Mouse (Mus musculus) layer of hippocampus, postnatal 36 days (tissue): ENCODE results near the gene Cdsn. TPM values are rescaled to one million over a fixed set of nuclear protein-coding genes. Genes with fewer than 3 reads are reported as not detected.
"Not testable (repeated sequence)": the region's sequence is repeated elsewhere in the genome, so short reads cannot be mapped to it uniquely, and the experiment has no call there.

Source experiments
- DNase-seq, 2 experiments: peaks; one replicate each; pipeline ENCODE4 v3.0.0; 2022
- total RNA-seq, 2 experiments: library from RNA; stranded (reverse); gene quantifications; 2 replicates each; pipeline ENCODE4 v1.2.3; 2021

Cdsn gene
- total RNA-seq: under 1 TPM in 1 of 2 experiments, not detected in 1; 0.40 TPM

DNA sequence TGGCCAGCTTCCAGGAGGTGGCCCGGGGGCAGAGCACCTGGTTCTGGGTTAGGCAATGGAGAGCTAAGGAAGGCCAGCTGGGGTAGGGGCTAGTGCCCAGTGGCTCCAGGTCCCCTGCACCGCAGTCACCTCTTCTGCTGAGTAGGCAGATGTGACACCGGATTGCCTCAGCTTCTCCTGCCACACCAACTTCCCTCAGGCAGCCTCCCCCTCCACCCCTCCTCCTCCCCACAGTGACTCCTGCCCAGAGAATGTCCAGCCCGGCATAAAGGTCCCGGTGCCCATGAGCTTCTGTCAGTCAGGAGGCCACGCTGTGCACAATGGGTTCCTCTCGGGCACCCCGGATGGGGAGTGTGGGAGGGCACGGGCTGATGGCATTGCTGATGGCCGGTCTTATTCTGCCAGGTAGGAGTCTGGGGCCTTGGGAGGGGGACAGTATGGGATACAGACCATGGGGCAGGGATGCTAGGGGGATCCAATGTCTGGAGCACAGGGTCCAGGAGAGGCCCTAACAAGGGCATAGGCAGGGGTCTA, at the start of gene Cdsn:
Gene Cdsn (plus strand): TSS at position 248 of the 534 bp plus-strand sequence.
- DNase-seq: no peak

DNA sequence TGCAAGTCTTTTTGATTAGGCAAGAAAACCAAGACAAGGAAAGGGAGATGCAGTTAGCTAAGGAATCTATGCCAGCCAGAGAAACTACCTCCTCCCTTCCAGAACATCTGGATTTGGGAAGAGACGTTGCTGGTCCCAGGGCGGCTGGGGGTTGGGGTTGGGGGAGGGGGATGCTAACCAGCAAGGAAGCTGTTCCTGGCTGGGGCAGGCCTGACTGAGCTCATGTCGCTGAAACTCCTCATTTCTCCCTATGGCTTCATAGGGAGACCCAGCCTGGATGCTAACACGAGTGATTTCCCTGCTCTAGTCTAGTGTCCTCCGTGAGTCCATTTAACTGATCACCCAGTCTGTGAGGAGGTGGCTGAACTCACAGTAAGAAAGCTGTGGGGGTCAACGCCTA, 49.7 kb upstream of the Cdsn start:
- no peak for DNase-seq

DNA sequence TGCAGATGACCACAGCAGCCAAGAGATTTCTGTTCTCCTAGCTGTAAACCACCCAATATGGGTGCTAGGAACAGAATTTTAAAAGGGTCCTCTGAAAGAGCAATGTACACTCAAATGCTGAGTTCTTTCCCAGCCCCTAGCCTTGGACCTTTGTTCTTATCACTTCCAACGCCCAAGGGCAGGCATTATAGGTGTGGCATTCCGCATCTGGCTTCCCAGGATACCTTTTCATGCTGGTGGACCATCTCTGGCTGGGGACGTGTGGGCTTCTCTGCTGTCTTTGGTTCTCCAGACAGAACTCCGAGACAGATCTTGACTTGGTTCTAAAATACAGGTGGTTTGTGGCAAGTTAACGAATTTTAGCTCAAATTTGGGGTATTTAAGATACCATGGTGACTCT, 49.2 kb upstream of the Cdsn start:
- no peak for DNase-seq

DNA sequence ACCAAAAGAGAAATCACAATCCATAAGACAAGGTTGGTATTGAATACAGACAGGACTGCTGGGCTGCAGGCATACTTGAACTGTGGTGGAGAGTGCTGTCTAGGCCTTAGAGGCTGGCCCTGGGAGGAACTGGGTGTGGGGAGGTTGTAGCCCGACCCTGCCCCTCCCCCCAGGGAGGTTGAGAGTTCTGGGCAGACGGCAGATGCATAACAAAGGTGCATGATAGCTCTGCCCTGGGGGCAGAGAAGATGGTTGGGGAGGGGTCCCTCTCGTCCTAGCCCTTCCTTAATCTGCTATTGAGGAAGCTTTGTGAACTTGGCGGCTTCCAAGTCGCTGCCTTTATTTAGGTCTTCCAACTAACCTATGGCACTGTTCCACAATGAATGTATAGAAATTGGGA, 48.1 kb upstream of the Cdsn start:
- DNase-seq: no peak

- no peak for DNase-seq
Observed at GRCm38 (mm10) chr17:35504628-35505481, 47.1 kb upstream of the Cdsn start.

GRCm38 (mm10) chr17:35505776-35506175, 46.2 kb upstream of the Cdsn start, which contains the start of gene Pou5f1:
Pou5f1 (plus strand) TSS chr17:35506018.
- no peak for DNase-seq

DNA sequence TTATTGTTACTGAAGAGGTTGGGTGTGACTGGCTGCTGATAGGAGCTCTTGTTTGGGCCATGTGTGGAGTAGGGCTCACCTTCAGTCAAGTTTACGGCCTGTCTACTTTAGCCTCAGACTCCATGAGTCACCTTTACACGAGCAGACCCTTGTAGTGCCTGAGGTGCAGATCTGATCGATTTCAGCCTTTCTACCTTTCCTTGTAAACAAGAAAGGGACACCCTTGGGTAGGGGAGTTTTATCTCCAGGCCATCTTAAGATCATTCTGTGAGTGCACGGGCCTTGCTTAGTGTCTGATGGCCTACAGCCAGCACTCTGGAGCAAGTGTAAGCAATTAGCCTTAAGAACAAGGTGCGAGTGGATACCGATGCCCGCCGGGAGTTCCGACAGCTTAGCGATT, 45.0 kb upstream of the Cdsn start:
- no peak for DNase-seq

DNA sequence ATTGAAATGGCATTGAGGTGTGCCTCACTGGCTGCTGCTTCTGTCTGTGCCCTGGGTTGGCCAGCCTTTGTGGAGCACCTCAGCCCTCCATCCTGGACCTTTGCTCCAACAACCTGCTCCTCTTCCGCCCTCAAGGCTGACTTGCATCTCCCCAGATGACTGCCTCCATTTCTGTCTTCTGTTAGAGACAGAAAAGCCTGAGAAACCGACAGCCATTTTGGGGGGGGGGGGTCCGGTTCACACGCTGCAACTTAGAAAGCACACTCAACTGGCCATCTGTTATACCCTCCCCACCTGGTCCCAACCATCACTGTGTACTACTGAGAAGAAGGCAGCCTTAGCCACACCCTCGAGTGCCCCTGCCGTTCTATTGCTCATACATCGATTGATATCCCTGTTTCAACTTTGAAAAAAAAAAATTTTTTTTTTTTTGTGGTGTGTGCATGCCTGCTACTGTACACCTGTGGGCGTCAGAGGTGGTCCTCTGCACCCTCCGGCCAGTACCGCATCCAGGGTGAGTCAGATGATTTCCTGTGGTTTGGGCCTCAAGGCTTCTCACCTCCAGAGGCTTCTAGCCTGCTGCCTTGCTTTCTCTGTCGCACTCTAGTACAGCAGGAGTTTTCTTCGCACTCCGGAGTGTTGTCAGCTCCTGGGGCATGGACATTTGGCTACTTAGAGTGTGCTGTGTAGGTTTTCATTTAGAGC, 44.2 kb upstream of the Cdsn start:
- no peak for DNase-seq

- not testable (repeated sequence) for DNase-seq
Observed at GRCm38 (mm10) chr17:35508279-35508678, 43.6 kb upstream of the Cdsn start.

DNA sequence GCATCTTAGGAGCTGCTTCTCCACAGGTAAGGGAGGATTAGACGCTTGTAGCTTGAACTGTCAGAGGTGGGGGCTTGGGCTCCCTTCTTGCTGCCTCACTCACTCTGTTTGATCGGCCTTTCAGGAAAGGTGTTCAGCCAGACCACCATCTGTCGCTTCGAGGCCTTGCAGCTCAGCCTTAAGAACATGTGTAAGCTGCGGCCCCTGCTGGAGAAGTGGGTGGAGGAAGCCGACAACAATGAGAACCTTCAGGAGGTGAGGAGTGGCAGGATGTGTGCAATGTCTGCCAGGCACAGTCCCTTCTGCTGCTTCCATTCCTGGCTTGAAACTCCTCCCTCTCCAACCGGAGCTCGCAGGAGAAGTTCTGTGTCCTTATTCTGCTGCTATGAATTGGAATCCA, 42.6 kb upstream of the Cdsn start:
- DNase-seq: no peak

DNA sequence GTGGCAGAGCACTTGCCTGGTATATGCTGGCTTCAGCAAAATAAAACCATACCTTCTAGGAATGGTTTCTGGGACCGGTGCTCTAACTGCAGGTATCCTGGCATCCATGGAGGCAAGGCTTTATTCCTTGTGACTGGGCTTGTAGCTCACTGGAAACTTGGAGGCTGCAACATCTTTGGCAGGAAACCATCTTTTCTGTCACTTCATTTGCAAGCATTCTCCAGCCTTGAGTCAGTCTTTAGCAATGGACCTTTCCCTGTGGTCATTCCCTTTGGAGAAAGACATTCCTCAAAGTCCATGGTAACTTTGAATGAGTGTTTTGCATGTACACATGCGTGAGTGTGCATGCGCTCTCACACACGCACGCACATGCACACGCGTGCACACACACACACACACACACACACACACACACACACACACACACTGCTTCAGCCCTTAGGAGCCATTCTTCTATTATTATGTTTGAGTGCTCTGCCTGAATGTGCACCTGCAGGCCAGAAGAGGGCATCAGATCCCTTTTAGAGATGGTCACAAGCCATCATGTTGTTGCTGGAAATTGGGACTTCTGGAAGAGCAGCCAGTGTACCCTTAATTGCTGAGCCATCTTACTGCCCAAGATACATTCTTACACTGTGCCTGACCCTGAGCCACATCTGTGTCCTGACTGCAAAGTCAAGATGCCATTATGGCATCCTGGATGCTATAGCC, 38.9 kb upstream of the Cdsn start:
- no peak for DNase-seq

GRCm38 (mm10) chr17:35513886-35514285, 38.0 kb upstream of the Cdsn start:
- peak; percentile 26 to 33 for DNase-seq

DNA sequence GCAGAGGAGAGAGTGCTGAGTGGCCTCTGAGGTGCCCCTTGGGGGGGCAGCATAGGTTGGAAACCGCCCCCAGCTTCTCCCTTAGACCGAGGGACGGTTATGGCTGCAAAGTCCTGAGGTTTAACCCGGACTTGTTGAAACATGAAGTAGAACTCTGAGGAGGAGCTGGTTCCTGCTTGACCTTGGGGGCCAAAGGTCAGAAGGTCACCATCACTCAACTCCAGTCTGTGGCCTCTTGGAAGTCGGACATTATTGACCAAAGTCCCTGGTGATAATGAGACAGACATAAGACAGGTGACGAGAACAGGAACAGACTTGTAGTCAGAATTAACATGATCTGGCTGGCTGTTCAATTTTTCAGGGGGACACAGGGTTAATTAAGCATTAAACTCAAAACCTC, 37.2 kb upstream of the Cdsn start:
- DNase-seq: no peak

- DNase-seq: no peak
Observed at GRCm38 (mm10) chr17:35515911-35516640, 35.9 kb upstream of the Cdsn start.

DNA sequence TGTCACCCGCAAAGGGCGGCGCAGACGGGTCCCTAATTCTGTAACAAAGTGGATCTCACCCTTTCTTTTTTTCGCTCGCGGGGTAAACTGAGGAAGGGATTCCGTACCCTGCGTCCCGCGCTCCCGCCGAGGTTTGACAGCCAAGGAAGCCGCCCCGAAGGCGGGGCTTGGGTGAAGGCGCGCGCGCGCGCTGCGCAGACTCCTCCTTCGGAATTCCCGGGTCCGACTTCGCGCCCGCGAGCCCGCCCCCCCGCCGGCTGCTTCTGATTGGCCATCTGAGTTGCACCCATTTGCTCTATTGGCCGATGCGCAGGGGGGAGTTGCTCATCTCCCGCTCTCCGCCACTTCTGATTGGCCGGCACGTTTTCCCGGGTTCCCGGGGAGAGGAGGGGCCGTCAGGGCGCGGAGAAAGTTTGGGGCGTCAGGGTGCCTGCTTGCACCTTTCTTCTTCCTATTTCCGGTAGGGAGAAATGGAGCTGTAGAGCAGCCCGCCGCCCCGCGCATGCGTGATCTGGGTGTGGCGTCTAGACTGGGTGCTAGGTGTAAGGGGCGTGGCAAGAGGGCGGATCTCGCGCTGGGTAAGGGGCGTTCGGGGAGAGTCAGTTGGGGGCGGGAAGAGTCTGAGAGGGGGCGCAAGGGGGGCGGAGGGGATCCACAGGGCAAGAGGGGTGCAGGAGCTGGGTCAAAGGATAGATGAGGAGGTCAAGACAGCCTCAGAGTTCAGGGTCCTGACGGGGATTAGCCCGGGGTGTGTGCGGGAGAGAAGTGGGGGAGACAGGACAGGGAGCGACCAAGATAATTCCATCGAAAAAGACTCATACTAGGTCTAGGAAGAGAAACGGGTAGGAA, 35.1 kb upstream of the Cdsn start, which contains the start of the genes Tcf19 and Cchcr1:
Gene Tcf19 (minus strand): TSS at position 173 of the 849 bp plus-strand sequence.
Gene Cchcr1 (plus strand): TSS at position 449 of the 849 bp plus-strand sequence.
- peak; percentile 93 to 95 for DNase-seq

- no peak for DNase-seq
Observed at GRCm38 (mm10) chr17:35517526-35517925, 34.4 kb upstream of the Cdsn start.

DNA sequence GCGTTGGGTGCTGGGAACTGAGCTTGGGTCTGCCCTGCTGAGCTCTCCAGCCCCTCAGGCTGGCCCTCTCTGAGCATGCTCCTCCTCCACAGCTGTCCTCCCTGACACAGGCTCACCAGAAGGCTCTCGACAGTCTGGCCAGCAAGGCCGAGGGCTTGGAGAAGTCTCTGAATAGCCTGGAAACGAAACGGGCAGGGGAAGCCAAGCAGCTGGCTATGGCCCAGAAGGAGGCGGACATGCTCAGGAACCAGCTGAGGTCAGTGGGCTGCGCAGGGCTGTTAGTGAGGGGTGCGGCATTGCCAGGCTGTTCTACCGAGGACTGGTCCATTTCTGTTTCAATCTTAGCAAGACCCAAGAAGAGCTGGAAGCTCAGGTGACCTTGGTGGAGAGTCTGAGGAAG, 27.6 kb upstream of the Cdsn start:
- no peak for DNase-seq

DNA sequence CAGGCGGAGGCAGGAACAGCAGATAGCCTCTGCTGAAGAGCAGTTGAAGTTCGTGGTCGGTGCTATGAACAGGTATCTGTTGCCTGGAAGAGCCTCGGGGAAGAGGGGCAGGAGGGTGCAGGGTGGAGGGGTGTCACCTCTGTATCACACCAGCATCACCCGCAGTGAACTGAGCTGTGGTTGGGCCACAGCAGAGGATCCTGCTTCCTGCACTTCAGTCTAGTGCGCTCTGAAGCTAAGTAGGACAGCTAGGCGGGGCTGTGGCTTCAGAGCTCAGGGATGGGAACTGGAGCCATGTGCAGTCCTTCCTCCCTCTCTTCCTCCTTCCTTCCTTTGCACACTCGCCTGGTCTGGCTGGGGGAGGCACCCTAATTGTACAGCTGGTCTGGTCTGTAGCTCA, 25.3 kb upstream of the Cdsn start:
- DNase-seq: no peak

- DNase-seq: no peak
Observed at GRCm38 (mm10) chr17:35532360-35532759, 19.6 kb upstream of the Cdsn start.

- no peak for DNase-seq
Observed at GRCm38 (mm10) chr17:35532901-35533300, 19.0 kb upstream of the Cdsn start, which contains the start of gene Psors1c2. Psors1c2 (plus strand) TSS chr17:35533201.

GRCm38 (mm10) chr17:35534343-35534742, 17.6 kb upstream of the Cdsn start:
- peak; percentile 70 to 76 for DNase-seq
